Mouse (Mus musculus) testis, adult 2 months (tissue): ENCODE measurements around the gene Tbc1d21.

ENCODE experiments used
- CTCF ChIP-seq: fragments of 200-500 bp; IDR thresholded peaks from 2 replicates; pipeline ENCODE4 v1.5.1; 2012; ENCODE audit warnings: low read depth, mild to moderate bottlenecking, inconsistent platforms, low read length, moderate library complexity; ENCODE audit not compliant: control insufficient read depth, insufficient read depth, insufficient replicate concordance
- POLR2A ChIP-seq: fragments of 200-500 bp; IDR thresholded peaks from 2 replicates; pipeline ENCODE4 v1.6.1; 2012; ENCODE audit warnings: low read depth, mild to moderate bottlenecking, inconsistent platforms, low read length, moderate library complexity; ENCODE audit not compliant: control insufficient read depth

DNA sequence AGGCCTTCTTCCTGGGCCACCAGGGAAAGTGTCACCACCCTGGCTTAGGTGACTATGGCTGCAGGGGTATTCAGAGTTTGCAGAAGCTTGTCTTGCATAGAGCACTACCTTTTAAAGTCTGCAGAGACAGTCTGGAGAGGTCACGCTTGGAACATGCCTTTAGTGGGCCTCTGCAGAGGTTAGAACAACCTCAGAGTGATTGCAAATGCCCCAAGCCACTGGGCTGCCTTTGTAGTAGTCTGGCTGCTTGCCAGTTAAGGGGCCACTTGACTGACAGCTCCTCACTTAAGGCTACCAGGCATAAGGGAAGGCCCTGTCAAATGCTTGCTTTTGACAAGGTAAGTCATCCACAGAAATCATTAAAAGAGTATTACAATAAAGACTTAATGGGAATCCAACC lies 42.9 kb downstream of the Tbc1d21 start:
- TF ChIP-seq CTCF (no peak), POLR2A (no peak)
